Mouse (Mus musculus): ENCODE results near the gene Ppp4r1.

Gene Ppp4r1

GRCm38 (mm10) chr17:65802026-65802425, 19.7 kb downstream of the Ppp4r1 start:
- no peak for DNase-seq (ENCODE audit: low spot score)

GRCm38 (mm10) chr17:65805966-65806365, 23.6 kb downstream of the Ppp4r1 start:
- DNase-seq (ENCODE audit: low spot score) = no peak

GRCm38 (mm10) chr17:65806416-65806815, 24.0 kb downstream of the Ppp4r1 start:
- DNase-seq (ENCODE audit: low spot score) = no peak

GRCm38 (mm10) chr17:65811032-65811431, 28.7 kb downstream of the Ppp4r1 start:
- DNase-seq (ENCODE audit: low spot score) = no peak

- no peak for DNase-seq (ENCODE audit: low spot score)
These were observed 31.4 kb downstream of the Ppp4r1 start for GRCm38 (mm10) chr17:65813763-65814162.

GRCm38 (mm10) chr17:65820197-65820596, 37.8 kb downstream of the Ppp4r1 start:
- DNase-seq (ENCODE audit: low spot score) = no peak

GRCm38 (mm10) chr17:65822423-65822822, 40.0 kb downstream of the Ppp4r1 start:
- DNase-seq (ENCODE audit: low spot score) = no peak

- DNase-seq (ENCODE audit: low spot score) = no peak
These were observed 41.9 kb downstream of the Ppp4r1 start for GRCm38 (mm10) chr17:65824246-65824645.

GRCm38 (mm10) chr17:65826257-65826656, 43.9 kb downstream of the Ppp4r1 start:
- no peak for DNase-seq (ENCODE audit: low spot score)

- no peak for DNase-seq (ENCODE audit: low spot score)
These were observed 44.9 kb downstream of the Ppp4r1 start for GRCm38 (mm10) chr17:65827119-65827840.

GRCm38 (mm10) chr17:65827904-65828303, 45.5 kb downstream of the Ppp4r1 start:
- no peak for DNase-seq (ENCODE audit: low spot score)

- no peak for DNase-seq (ENCODE audit: low spot score)
These were observed 46.6 kb downstream of the Ppp4r1 start for GRCm38 (mm10) chr17:65828951-65829350.

- DNase-seq (ENCODE audit: low spot score) = no peak
These were observed 48.0 kb downstream of the Ppp4r1 start for GRCm38 (mm10) chr17:65830216-65830863.

GRCm38 (mm10) chr17:65833891-65834290, 51.5 kb downstream of the Ppp4r1 start:
- no peak for DNase-seq (ENCODE audit: low spot score)

- no peak for DNase-seq (ENCODE audit: low spot score)
These were observed 54.4 kb downstream of the Ppp4r1 start for GRCm38 (mm10) chr17:65836746-65837145.

GRCm38 (mm10) chr17:65839541-65840256, 57.3 kb downstream of the Ppp4r1 start:
- DNase-seq (ENCODE audit: low spot score) = no peak

GRCm38 (mm10) chr17:65842669-65843381, 60.5 kb downstream of the Ppp4r1 start:
- no peak for DNase-seq (ENCODE audit: low spot score)

- no peak for DNase-seq (ENCODE audit: low spot score)
These were observed 63.0 kb downstream of the Ppp4r1 start for GRCm38 (mm10) chr17:65845423-65845822.

GRCm38 (mm10) chr17:65847694-65848449, 65.5 kb downstream of the Ppp4r1 start:
- no peak for DNase-seq (ENCODE audit: low spot score)

- DNase-seq (ENCODE audit: low spot score) = no peak
These were observed 68.1 kb downstream of the Ppp4r1 start for GRCm38 (mm10) chr17:65850487-65850886.

GRCm38 (mm10) chr17:65851749-65852148, 69.4 kb downstream of the Ppp4r1 start:
- DNase-seq (ENCODE audit: low spot score) = no peak

- DNase-seq (ENCODE audit: low spot score) = no peak
These were observed 71.0 kb downstream of the Ppp4r1 start for GRCm38 (mm10) chr17:65853326-65853725.
